Mouse (Mus musculus): ENCODE data around the gene Snai1.

Gene Snai1

GRCm38 (mm10) chr2:167550341-167550854 is 12.4 kb downstream of the Snai1 start:
- DNase-seq (ENCODE audit: low spot score in 2 of 2) = no peak

GRCm38 (mm10) chr2:167551342-167551920 is 13.4 kb downstream of the Snai1 start:
- no peak for DNase-seq (ENCODE audit: low spot score in 2 of 2)

GRCm38 (mm10) chr2:167552292-167552691 is 14.3 kb downstream of the Snai1 start:
- no peak for DNase-seq (ENCODE audit: low spot score in 2 of 2)

DNA sequence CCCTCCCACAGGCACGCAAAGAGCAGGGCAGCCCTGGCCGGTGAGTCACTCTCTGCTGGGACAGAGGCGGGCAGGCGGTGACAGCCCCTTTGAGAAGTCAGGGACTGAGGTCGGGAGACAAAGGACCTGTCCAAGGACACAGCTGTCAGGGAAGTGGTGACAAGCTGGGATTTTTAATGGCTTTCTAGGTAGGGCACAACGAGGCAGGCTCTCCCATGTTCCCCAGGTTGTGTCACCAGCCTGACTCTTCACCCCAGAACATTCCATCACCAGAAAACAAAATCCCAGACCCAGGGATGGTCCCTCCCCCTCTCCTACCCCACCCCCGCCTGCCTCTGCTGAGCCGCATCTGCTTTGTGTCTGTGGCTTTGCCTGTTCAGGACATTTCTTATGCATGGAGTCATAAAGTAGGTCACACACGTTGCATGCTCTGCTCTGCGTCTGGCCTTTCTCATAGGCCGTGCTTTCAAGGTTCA is 15.0 kb downstream of the Snai1 start:
- no peak for DNase-seq (ENCODE audit: low spot score in 2 of 2)

- no peak for DNase-seq (ENCODE audit: low spot score in 2 of 2)
Observed at GRCm38 (mm10) chr2:167555766-167556165, 17.8 kb downstream of the Snai1 start.

GRCm38 (mm10) chr2:167559413-167559812 is 21.4 kb downstream of the Snai1 start:
- no peak for DNase-seq (ENCODE audit: low spot score in 2 of 2)

DNA sequence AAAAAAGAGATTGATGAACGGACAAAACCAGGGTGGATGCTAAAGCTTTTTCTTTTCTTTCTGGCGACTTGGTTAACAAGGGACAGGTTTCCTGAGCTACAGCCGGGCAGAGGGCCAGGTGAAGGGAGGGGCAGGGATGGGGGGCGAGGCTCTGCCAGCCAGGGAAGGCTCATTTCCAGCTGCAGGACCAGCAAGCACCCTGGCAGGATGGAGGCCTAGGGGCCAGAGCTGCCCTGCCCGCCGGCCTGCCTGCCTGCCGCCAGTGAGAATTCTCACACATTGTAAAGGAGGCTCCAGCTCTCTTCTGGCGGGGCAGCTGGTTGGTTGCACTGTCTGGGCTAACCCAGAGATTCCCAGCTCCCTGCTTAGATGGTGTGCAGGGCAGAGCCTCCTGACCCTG is 24.1 kb downstream of the Snai1 start:
- DNase-seq (ENCODE audit: low spot score in 2 of 2) = no peak

- no peak for DNase-seq (ENCODE audit: low spot score in 2 of 2)
Observed at GRCm38 (mm10) chr2:167563035-167563434, 25.0 kb downstream of the Snai1 start.

DNA sequence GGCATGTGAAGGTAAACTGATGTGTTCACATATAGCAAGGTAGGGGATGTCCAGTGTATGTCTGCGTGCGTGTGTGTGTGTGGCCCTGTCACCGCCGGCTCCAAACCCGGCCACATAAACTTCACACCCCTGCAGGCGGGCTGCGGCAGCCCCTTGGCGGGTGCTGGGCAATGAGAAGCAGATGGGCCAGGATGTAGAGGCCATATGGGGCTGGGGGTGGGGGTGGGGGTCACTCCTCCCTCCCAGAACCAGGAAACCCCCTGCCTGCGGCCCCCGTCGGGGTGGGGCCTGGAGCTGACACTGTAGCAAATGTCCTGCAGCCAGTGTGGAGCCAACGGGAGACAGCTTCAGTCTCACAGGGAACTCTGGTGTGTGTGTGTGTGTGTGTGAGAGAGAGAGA is 25.7 kb downstream of the Snai1 start:
- DNase-seq (ENCODE audit: low spot score in 2 of 2) = no peak

- DNase-seq (ENCODE audit: low spot score in 2 of 2) = no peak
Observed at GRCm38 (mm10) chr2:167564551-167565311, 26.7 kb downstream of the Snai1 start.

- no peak for DNase-seq (ENCODE audit: low spot score in 2 of 2)
Observed at GRCm38 (mm10) chr2:167565312-167565656, 27.3 kb downstream of the Snai1 start.

- no peak for DNase-seq (ENCODE audit: low spot score in 2 of 2)
Observed at GRCm38 (mm10) chr2:167565682-167566081, 27.7 kb downstream of the Snai1 start.

DNA sequence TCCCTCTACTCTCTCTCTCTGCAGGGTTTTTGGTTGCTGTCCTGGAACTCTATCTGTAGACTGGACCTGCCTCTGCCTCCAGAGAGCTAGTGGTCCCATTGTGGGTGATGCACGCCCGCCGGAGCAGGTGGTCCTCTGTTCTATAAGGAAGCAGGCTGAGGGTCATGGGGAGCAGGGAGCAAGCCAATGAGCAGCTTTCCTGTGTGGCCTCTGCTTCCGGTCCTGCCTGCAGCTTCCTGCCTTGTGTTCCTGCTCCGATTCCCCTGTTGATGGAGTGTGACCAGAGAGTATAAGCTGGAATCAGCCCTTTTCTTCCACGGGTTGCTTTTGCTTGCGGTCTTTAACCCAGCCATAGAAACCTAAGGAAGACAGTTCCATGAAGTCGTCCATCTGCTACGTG is 30.1 kb downstream of the Snai1 start:
- DNase-seq (ENCODE audit: low spot score in 2 of 2) = no peak

GRCm38 (mm10) chr2:167569934-167570651 is 32.1 kb downstream of the Snai1 start:
- no peak for DNase-seq (ENCODE audit: low spot score in 2 of 2)

GRCm38 (mm10) chr2:167570815-167571214 is 32.8 kb downstream of the Snai1 start:
- DNase-seq (ENCODE audit: low spot score in 2 of 2) = no peak

GRCm38 (mm10) chr2:167571442-167572220 is 33.6 kb downstream of the Snai1 start:
- DNase-seq (ENCODE audit: low spot score in 2 of 2) = no peak

DNA sequence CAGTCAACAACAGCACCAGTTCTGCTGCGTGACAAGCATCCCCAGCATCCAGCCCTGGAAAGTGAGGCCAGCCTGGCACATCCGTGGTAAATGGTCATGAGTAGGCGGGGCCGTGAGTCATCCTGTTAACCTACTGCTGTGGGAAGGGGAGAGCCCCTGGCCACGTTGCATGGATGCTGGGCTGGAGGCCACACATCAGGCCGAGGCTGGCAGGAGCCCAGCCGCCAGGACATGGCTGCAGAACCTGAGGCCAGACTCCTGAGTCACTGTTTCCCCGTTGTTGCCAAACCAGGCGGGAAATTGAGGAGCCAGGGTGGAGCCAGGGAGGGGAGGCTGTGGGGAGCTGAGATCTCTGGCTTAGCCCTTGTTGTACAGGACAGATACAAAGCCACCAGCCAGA is 36.8 kb downstream of the Snai1 start:
- DNase-seq (ENCODE audit: low spot score in 2 of 2) = no peak

DNA sequence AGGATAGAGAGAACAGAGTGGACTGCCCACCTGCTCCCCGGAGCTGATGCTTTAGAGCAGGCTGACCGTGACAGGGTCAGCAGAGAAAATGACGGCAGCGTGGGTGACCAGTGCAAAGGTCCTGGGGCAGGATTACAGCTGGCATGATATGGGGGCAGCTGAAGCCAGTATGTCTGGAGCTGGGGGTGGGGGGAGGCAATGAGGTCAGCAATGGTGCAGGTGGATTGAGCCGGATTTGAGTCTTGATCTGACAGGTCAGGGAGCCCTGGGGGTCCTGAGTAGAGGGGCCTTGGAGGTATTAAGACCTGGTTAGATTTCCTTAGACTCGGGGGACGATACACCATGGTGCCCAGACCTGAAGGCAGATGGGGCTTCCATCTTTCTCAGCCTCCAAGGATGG is 37.6 kb downstream of the Snai1 start:
- DNase-seq (ENCODE audit: low spot score in 2 of 2) = no peak

DNA sequence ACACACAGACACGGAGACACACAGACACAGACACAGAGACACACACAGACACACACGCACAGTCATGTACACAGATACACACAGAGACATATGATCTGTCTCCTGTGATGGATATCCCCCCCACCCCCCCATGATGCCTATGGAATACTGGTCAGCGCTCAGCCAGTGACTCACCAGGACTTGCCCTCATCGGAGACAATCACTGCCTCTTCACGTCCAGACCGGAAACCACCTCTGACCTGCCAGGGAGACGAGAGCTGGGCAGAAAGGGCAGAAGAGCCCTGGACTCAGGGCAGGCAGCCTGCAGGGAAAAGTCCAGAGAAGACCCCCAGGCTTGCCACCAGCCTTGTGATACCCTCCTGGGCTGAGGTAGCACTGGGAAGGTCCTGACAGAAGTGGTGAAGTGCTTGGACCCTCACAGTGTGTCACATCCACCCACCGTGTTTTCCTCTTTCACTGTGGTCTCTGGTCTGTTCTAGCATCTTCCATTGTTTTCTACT is 38.2 kb downstream of the Snai1 start:
- no peak for DNase-seq (ENCODE audit: low spot score in 2 of 2)

- no peak for DNase-seq (ENCODE audit: low spot score in 2 of 2)
Observed at GRCm38 (mm10) chr2:167577186-167577785, 39.3 kb downstream of the Snai1 start.

GRCm38 (mm10) chr2:167578521-167578920 is 40.5 kb downstream of the Snai1 start:
- DNase-seq (ENCODE audit: low spot score in 2 of 2) = peak in 1 of 2 experiments; percentile 42

All from spleen, postnatal 14 days (tissue).